Mouse (Mus musculus) heart, postnatal 4 days (tissue): Measurements from ENCODE around the gene Gadd45b. TPM values are rescaled to one million over a fixed set of nuclear protein-coding genes. Genes with fewer than 3 reads are reported as not detected.
A peak's percentile ranks its signal among the peaks of the same experiment; 100 is the strongest.

Source experiments
- DNase-seq: peaks from one replicate; pipeline ENCODE4 v3.0.0; 2021
- total RNA-seq, 2 experiments: library from RNA; stranded (reverse); gene quantifications; 2 replicates each; pipeline ENCODE4 v1.2.3; 2021

Gene Gadd45b
- total RNA-seq, 2 experiments from 2014 or later: 6.4 to 9.5 TPM

- DNase-seq: no peak
Observed at GRCm38 (mm10) chr10:80909375-80910162, 20.3 kb upstream of the Gadd45b start.

GRCm38 (mm10) chr10:80911354-80911753 is 18.5 kb upstream of the Gadd45b start:
- DNase-seq: no peak

GRCm38 (mm10) chr10:80911891-80912290 is 18.0 kb upstream of the Gadd45b start:
- no peak for DNase-seq

GRCm38 (mm10) chr10:80913364-80914011 is 16.4 kb upstream of the Gadd45b start:
- DNase-seq: no peak

GRCm38 (mm10) chr10:80914253-80914656 is 15.6 kb upstream of the Gadd45b start:
- no peak for DNase-seq

- DNase-seq: no peak
Observed at GRCm38 (mm10) chr10:80915260-80915659, 14.6 kb upstream of the Gadd45b start.

- no peak for DNase-seq
Observed at GRCm38 (mm10) chr10:80915736-80916135, 14.1 kb upstream of the Gadd45b start.

- no peak for DNase-seq
Observed at GRCm38 (mm10) chr10:80917336-80917778, 12.5 kb upstream of the Gadd45b start.

GRCm38 (mm10) chr10:80917779-80918434 is 12.0 kb upstream of the Gadd45b start, which contains the start of gene Lmnb2:
Gene Lmnb2 (minus strand): TSS chr10:80918245.
- peak; percentile 76 for DNase-seq

- peak; percentile 57 for DNase-seq
Observed at GRCm38 (mm10) chr10:80921923-80922322, 8.0 kb upstream of the Gadd45b start.

GRCm38 (mm10) chr10:80925472-80925871 is 4.4 kb upstream of the Gadd45b start:
- DNase-seq: no peak

GRCm38 (mm10) chr10:80928586-80929298 is 1.1 kb upstream of the Gadd45b start:
- peak; percentile 95 for DNase-seq

- peak; percentile 57 for DNase-seq
Observed at GRCm38 (mm10) chr10:80930361-80931152, 684 bp downstream of the Gadd45b start.

- DNase-seq: peak; percentile 75
Observed at GRCm38 (mm10) chr10:80931153-80931671, 1.3 kb downstream of the Gadd45b start.

GRCm38 (mm10) chr10:80931695-80932094 is 1.8 kb downstream of the Gadd45b start:
- DNase-seq: no peak

GRCm38 (mm10) chr10:80932206-80932605 is 2.3 kb downstream of the Gadd45b start:
- DNase-seq: peak; percentile 57

GRCm38 (mm10) chr10:80932700-80933420 is 3.0 kb downstream of the Gadd45b start:
- no peak for DNase-seq

- DNase-seq: peak; percentile 63
Observed at GRCm38 (mm10) chr10:80933421-80933979, 3.6 kb downstream of the Gadd45b start.

- DNase-seq: no peak
Observed at GRCm38 (mm10) chr10:80934136-80934985, 4.5 kb downstream of the Gadd45b start.
